Mouse (Mus musculus) liver, embryonic 14.5 days (tissue): ENCODE results near the gene G430095P16Rik.

Experiments used
- CTCF ChIP-seq: IDR thresholded peaks from 2 replicates; pipeline ENCODE4 v1.5.1; 2016; ENCODE audit warnings: antibody characterized with exemption, low read depth, control low read depth
- EP300 ChIP-seq: IDR thresholded peaks from 2 replicates; pipeline ENCODE4 v1.6.1; 2016; ENCODE audit warnings: antibody characterized with exemption, low read depth

GRCm38 (mm10) chr8:84771000-84771687 lies 48.3 kb downstream of the G430095P16Rik start:
- no peak for TF ChIP-seq CTCF
- TF ChIP-seq EP300, result no peak
